Mouse (Mus musculus) lung, postnatal 0 days (tissue): ENCODE results near the gene B3gnt3. TPM values are rescaled to one million over a fixed set of nuclear protein-coding genes. Genes with fewer than 3 reads are reported as not detected.

Source experiments
- ATAC-seq: fragments of 200-750 bp; cut with Nextera tagmentation; 2 replicates; pipeline ENCODE4 v1.8.0; 2017; ENCODE audit warnings: moderate library complexity
- DNase-seq: peaks from one replicate; pipeline ENCODE4 v3.0.0-alpha.2; 2016; ENCODE audit warnings: low spot score
- H3K27ac ChIP-seq: fragments of 300-500 bp; sonication (generic); 2 replicates; pipeline ENCODE4 v1.5.1; 2014; ENCODE audit warnings: antibody characterized with exemption, mild to moderate bottlenecking, low read length, mixed read lengths
- H3K27me3 ChIP-seq: fragments of 300-500 bp; sonication (generic); replicated peaks from 2 replicates; pipeline ENCODE4 v1.6.1; 2014; ENCODE audit warnings: low read length, mixed read lengths; ENCODE audit not compliant: insufficient read depth
- H3K36me3 ChIP-seq: fragments of 300-500 bp; sonication (generic); 2 replicates; pipeline ENCODE4 v1.6.1; 2014; ENCODE audit warnings: low read length, mixed read lengths; ENCODE audit not compliant: insufficient read depth
- H3K4me1 ChIP-seq: fragments of 300-500 bp; sonication (generic); 2 replicates; pipeline ENCODE4 v1.6.1; 2014; ENCODE audit warnings: antibody characterized with exemption, low read depth, low read length, mixed read lengths; ENCODE audit not compliant: insufficient read depth
- H3K4me2 ChIP-seq: fragments of 300-500 bp; sonication (generic); replicated peaks from 2 replicates; pipeline ENCODE4 v1.6.1; 2014; ENCODE audit warnings: low read depth, mild to moderate bottlenecking, low read length, moderate library complexity, mixed read lengths
- H3K4me3 ChIP-seq: fragments of 300-500 bp; sonication (generic); 2 replicates; pipeline ENCODE4 v1.5.1; 2014; ENCODE audit warnings: low read depth, low read length
- H3K9ac ChIP-seq: fragments of 300-500 bp; sonication (generic); replicated peaks from 2 replicates; pipeline ENCODE4 v1.6.1; 2014; ENCODE audit warnings: low read depth, mild to moderate bottlenecking
- H3K9me3 ChIP-seq: fragments of 300-500 bp; sonication (generic); 2 replicates; pipeline ENCODE4 v1.6.1; 2016; ENCODE audit warnings: low read length, mixed read lengths
- CTCF ChIP-seq: IDR thresholded peaks from 2 replicates; pipeline ENCODE4 v1.5.1; 2016; ENCODE audit warnings: antibody characterized with exemption, mild to moderate bottlenecking
- EP300 ChIP-seq: IDR thresholded peaks from 2 replicates; pipeline ENCODE4 v1.6.1; 2016; ENCODE audit warnings: antibody characterized with exemption, mild to moderate bottlenecking, control low read depth
- WGBS: fragments of 180-500 bp; shearing (Covaris S2); extraction: QIAGEN DNeasy Blood & Tissue Kit; methylation state at CpG from one replicate; pipeline ENCODE4 v1.1.7; 2014; 5-methylcytosine and 5-hydroxymethylcytosine counted together
- polyA plus RNA-seq: library from polyadenylated mRNA; unstranded; fragments of >200 nt; fragmentation: Nextera tagmentation; extraction: Ambion mirVana; gene quantifications from 2 replicates; pipeline ENCODE4 v1.2.1, GENCODE M21; 2015

B3gnt3 gene
- polyA plus RNA-seq, 1 experiment from 2014 or later = 12.1 TPM

GRCm38 (mm10) chr8:71665331-71666130 is 36.1 kb downstream of the B3gnt3 start:
- Histone ChIP-seq H3K4me3 (0 out of 2 replicates have a peak overlapping the region, but pooled peaks have one; percentile 5), H3K9me3 (no peaks in the 10 kb centered on the region), H3K27me3 (peaks cover 7% of the 10 kb centered on the region; the same call in 1 of the 2 replicates), H3K4me1 (peaks cover 14% of the 10 kb centered on the region; the same call in 1 of the 2 replicates), H3K27ac (no peak overlapping the region), H3K4me2 (peak overlapping the region; percentile 39), H3K9ac (no peak overlapping the region), H3K36me3 (no peaks in the 10 kb centered on the region)
- WGBS = 5% methylated on average over 20 of the region's 22 CpGs
- TF ChIP-seq EP300 = no peak
- no peak for TF ChIP-seq CTCF
- peak; percentile 72 for ATAC-seq
- peak; percentile 75 for DNase-seq

- ATAC-seq = peak; percentile 69
- WGBS = 8% methylated on average over 36 of the region's 36 CpGs
- H3K9ac ChIP-seq = no peak overlapping the region
- no peak overlapping the region for H3K4me2 ChIP-seq
- TF ChIP-seq CTCF = peak; percentile 98
- TF ChIP-seq EP300 = no peak
- 0 out of 2 replicates have a peak, but pooled peaks cover 2% of the 10 kb centered on the region for H3K4me1 ChIP-seq
- no peak overlapping the region for H3K27ac ChIP-seq
- no peaks in the 10 kb centered on the region for H3K9me3 ChIP-seq
- peaks cover 28% of the 10 kb centered on the region; the same call in 1 of the 2 replicates for H3K27me3 ChIP-seq
- peak; percentile 90 for DNase-seq
- H3K4me3 ChIP-seq = no peak overlapping the region
- H3K36me3 ChIP-seq = no peaks in the 10 kb centered on the region
Observed at GRCm38 (mm10) chr8:71660325-71661120, 41.1 kb downstream of the B3gnt3 start.

GRCm38 (mm10) chr8:71659751-71660150 is 41.8 kb downstream of the B3gnt3 start:
- no peak for TF ChIP-seq EP300
- TF ChIP-seq CTCF = no peak
- Histone ChIP-seq H3K4me2 (no peak overlapping the region), H3K9me3 (no peaks in the 10 kb centered on the region), H3K4me1 (no peaks in the 10 kb centered on the region), H3K9ac (no peak overlapping the region), H3K27ac (no peak overlapping the region), H3K27me3 (peaks cover 34% of the 10 kb centered on the region; the same call in 1 of the 2 replicates), H3K36me3 (no peaks in the 10 kb centered on the region), H3K4me3 (no peak overlapping the region)
- WGBS = 26% methylated on average over 1 of the region's 1 CpGs
- DNase-seq = no peak
- no peak for ATAC-seq

- no peak overlapping the region for H3K9ac ChIP-seq
- ATAC-seq (no peak), DNase-seq (no peak)
- TF ChIP-seq EP300 = no peak
- no peak for TF ChIP-seq CTCF
- no peak overlapping the region for H3K4me2 ChIP-seq
- H3K4me1 ChIP-seq = no peaks in the 10 kb centered on the region
- no peak overlapping the region for H3K27ac ChIP-seq
- H3K9me3 ChIP-seq = no peaks in the 10 kb centered on the region
- H3K36me3 ChIP-seq = no peaks in the 10 kb centered on the region
- H3K4me3 ChIP-seq = no peak overlapping the region
- H3K27me3 ChIP-seq = peaks cover 42% of the 10 kb centered on the region; the same call in 1 of the 2 replicates
- 27% methylated on average over 17 of the region's 17 CpGs for WGBS
Observed at GRCm38 (mm10) chr8:71658515-71659049, 43.0 kb downstream of the B3gnt3 start.

- H3K36me3 ChIP-seq = no peaks in the 10 kb centered on the region
- WGBS = 24% methylated on average over 9 of the region's 9 CpGs
- H3K4me2 ChIP-seq = no peak overlapping the region
- H3K27ac ChIP-seq = no peak overlapping the region
- no peak overlapping the region for H3K9ac ChIP-seq
- no peaks in the 10 kb centered on the region for H3K4me1 ChIP-seq
- peaks cover 42% of the 10 kb centered on the region; the same call in 1 of the 2 replicates for H3K27me3 ChIP-seq
- ATAC-seq (no peak), DNase-seq (no peak)
- no peak for TF ChIP-seq EP300
- no peak for TF ChIP-seq CTCF
- H3K4me3 ChIP-seq = no peak overlapping the region
- no peaks in the 10 kb centered on the region for H3K9me3 ChIP-seq
Observed at GRCm38 (mm10) chr8:71657816-71658215, 43.8 kb downstream of the B3gnt3 start.

GRCm38 (mm10) chr8:71654600-71654999 is 47.0 kb downstream of the B3gnt3 start:
- TF ChIP-seq CTCF (no peak), EP300 (no peak)

More at GRCm38 (mm10) chr8:71654600-71654999, 47.0 kb downstream of the B3gnt3 start:
- Histone ChIP-seq H3K27me3 (0 out of 2 replicates have a peak, but pooled peaks cover 36% of the 10 kb centered on the region), H3K36me3 (no peaks in the 10 kb centered on the region), H3K4me3 (no peak overlapping the region), H3K4me1 (no peaks in the 10 kb centered on the region), H3K9ac (no peak overlapping the region), H3K27ac (no peak overlapping the region), H3K4me2 (no peak overlapping the region), H3K9me3 (no peaks in the 10 kb centered on the region)
- peak; percentile 78 for ATAC-seq
- 2% methylated on average over 24 of the region's 24 CpGs for WGBS
- DNase-seq = no peak
